Mouse (Mus musculus): ENCODE measurements around the gene Brap.

DNA sequence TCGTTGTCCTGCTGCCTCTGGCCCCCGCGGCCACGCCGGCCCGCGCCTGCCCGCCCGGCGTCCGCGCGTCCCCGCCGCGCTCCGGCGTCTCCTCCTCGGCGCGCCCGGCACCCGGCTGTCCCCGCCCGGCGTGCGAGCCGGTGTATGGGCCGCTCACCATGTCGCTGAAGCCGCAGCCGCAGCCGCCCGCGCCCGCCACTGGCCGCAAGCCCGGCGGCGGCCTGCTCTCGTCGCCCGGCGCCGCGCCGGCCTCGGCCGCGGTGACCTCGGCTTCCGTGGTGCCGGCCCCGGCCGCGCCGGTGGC lies 51.5 kb downstream of the Brap start:
- no peak for TF ChIP-seq GATA1 (IDR thresholded peaks at IDR 0.05; ENCODE audit: low read length)
- no peak for TF ChIP-seq TAL1 (IDR thresholded peaks at IDR 0.05; ENCODE audit: low read length)

Data from erythroblast, embryonic 14.5 days (primary cell).